Mouse (Mus musculus) cortical plate, adult 2 months (tissue): ENCODE data around the gene Actn1.

Source experiments
- CTCF ChIP-seq: fragments of 200-500 bp; IDR thresholded peaks from 2 replicates; pipeline ENCODE4 v1.5.1; 2011; ENCODE audit warnings: mild to moderate bottlenecking, control low read depth, low read length; ENCODE audit not compliant: insufficient read depth; ENCODE audit errors: extremely low read depth
- POLR2A ChIP-seq: fragments of 200-500 bp; IDR thresholded peaks from 2 replicates; pipeline ENCODE4 v1.6.1; 2011; ENCODE audit warnings: mild to moderate bottlenecking, low read length, control low read depth; ENCODE audit not compliant: insufficient read depth; ENCODE audit errors: extremely low read depth

- TF ChIP-seq POLR2A (no peak), CTCF (no peak)
Measured at GRCm38 (mm10) chr12:80181831-80182230, 78.3 kb downstream of the Actn1 start.
